Mouse (Mus musculus) midbrain, embryonic 14.5 days (tissue): Measurements from ENCODE around the gene Rpl13a. TPM values are rescaled to one million over a fixed set of nuclear protein-coding genes. Genes with fewer than 3 reads are reported as not detected.

Source experiments
- ATAC-seq: fragments of 200-750 bp; cut with Nextera tagmentation; 2 replicates; pipeline ENCODE4 v1.8.0; 2017; ENCODE audit warnings: moderate number of reproducible peaks, moderate library complexity; ENCODE audit not compliant: low FRiP score, low TSS enrichment
- DNase-seq: peaks from one replicate; pipeline ENCODE4 v3.0.0-alpha.2; 2015
- H3K27ac ChIP-seq: fragments of 300-500 bp; sonication (generic); replicated peaks from 2 replicates; pipeline ENCODE4 v1.5.1; 2014; ENCODE audit warnings: mild to moderate bottlenecking, low read depth, low read length, moderate library complexity
- H3K27me3 ChIP-seq: fragments of 300-500 bp; sonication (generic); 2 replicates; pipeline ENCODE4 v1.6.1; 2014; ENCODE audit warnings: low read length, control low read depth, mixed read lengths; ENCODE audit not compliant: control insufficient read depth, insufficient read depth
- H3K36me3 ChIP-seq: fragments of 300-500 bp; sonication (generic); 2 replicates; pipeline ENCODE4 v1.6.1; 2014; ENCODE audit warnings: low read length, control low read depth; ENCODE audit not compliant: control insufficient read depth, insufficient read depth
- H3K4me1 ChIP-seq: fragments of 300-500 bp; sonication (generic); 2 replicates; pipeline ENCODE4 v1.6.1; 2014; ENCODE audit warnings: mild to moderate bottlenecking, antibody characterized with exemption, low read length, control low read depth; ENCODE audit not compliant: control insufficient read depth, insufficient read depth
- H3K4me2 ChIP-seq: fragments of 300-500 bp; sonication (generic); 2 replicates; pipeline ENCODE4 v1.6.1; 2014; ENCODE audit warnings: mild to moderate bottlenecking, low read length, moderate library complexity
- H3K4me3 ChIP-seq: fragments of 300-500 bp; sonication (generic); replicated peaks from 2 replicates; pipeline ENCODE4 v1.5.1; 2014; ENCODE audit warnings: low read depth, low read length
- H3K9ac ChIP-seq: fragments of 300-500 bp; sonication (generic); replicated peaks from 2 replicates; pipeline ENCODE4 v1.6.1; 2014; ENCODE audit warnings: mild to moderate bottlenecking, low read length, moderate library complexity
- H3K9me3 ChIP-seq: fragments of 300-500 bp; sonication (generic); 2 replicates; pipeline ENCODE4 v1.6.1; 2016; ENCODE audit warnings: low read length, control low read depth, mixed read lengths; ENCODE audit not compliant: control insufficient read depth
- WGBS: fragments of 180-500 bp; shearing (Covaris S2); extraction: QIAGEN DNeasy Blood & Tissue Kit; methylation state at CpG from one replicate; pipeline ENCODE4 v1.1.7; 2014; 5-methylcytosine and 5-hydroxymethylcytosine counted together
- polyA plus RNA-seq: library from polyadenylated mRNA; unstranded; fragments of >200 nt; fragmentation: Nextera tagmentation; extraction: Ambion mirVana; gene quantifications from 2 replicates; pipeline ENCODE4 v1.2.1, GENCODE M21; 2014

The Rpl13a gene
- polyA plus RNA-seq, 1 experiment from 2014 or later, result 846 TPM

DNA sequence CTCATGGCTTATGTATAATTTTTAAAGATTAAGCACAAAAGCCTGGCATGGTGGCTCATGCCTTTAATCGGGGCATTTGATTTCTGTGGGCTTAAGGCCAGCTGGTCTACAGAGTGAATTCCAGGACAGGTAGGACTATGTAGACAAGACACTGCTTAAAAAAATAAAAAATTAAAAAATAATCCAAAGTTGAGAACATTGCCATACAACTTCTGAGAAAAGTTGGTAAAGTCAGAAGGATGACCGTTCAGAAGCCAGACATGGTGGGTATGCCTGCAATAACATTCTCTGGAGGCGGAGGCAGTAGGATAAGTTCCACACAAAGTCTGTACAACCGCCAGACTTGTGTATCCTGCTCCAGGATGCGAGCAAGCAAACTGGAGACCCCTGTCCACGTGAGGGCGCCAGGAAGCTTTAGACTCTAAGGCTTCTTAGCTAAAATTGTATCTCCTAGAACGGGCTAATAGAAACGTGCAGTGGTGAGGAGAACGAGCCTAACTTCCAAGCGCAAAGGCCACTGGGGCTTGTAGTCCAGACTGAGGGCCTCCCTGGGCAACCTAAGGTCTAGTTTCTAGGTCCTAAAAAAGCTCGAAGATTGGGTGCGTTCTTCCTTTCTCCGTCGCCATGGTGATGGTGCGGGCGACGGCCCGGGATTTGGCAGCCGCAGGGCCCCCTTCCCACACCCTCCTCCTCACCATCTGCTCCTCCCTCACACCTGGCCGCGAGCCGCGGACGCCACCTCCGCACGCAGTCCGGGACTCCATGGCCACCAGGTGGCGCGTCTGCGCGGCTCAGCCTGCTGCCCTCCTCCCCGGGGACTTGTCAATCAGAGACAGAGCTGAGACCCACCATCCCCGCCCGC is 33.3 kb upstream of the Rpl13a start:
- Histone ChIP-seq H3K27ac (no peak overlapping the region), H3K4me1 (peaks cover 12% of the 10 kb centered on the region), H3K9me3 (no peaks in the 10 kb centered on the region), H3K4me3 (peak overlapping the region; percentile 34), H3K36me3 (peaks cover 33% of the 10 kb centered on the region; the same call in 1 of the 2 replicates), H3K9ac (no peak overlapping the region), H3K4me2 (peak overlapping the region; percentile 66), H3K27me3 (peaks cover 40% of the 10 kb centered on the region)
- DNase-seq (peak; percentile 95), ATAC-seq (peak; percentile 85)
- 5% methylated on average over 35 of the region's 35 CpGs for WGBS

DNA sequence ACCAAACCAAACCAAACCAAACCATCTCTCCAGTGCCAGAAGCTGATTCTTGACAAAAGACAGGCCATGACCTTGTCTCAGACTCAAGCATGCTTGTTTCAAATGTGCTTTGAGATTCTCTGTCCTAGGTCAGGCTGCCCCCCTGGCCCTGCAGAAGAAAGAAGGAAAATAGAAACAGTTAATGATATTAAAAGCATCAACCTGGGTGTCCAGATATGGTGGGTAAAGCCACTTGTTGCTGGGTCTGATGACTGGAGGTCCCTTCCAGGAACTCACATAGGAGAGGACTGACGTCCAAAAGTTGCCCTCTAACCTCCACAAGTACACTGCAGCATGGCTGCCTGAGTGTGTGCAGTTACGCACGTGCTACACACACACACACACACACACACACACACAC is 32.3 kb upstream of the Rpl13a start:
- H3K27ac ChIP-seq, result no peak overlapping the region
- H3K27me3 ChIP-seq, result peaks cover 30% of the 10 kb centered on the region
- no peak for DNase-seq
- H3K4me2 ChIP-seq, result no peak overlapping the region
- peaks cover 33% of the 10 kb centered on the region; the same call in 1 of the 2 replicates for H3K36me3 ChIP-seq
- H3K4me1 ChIP-seq, result peaks cover 12% of the 10 kb centered on the region
- H3K4me3 ChIP-seq, result no peak overlapping the region
- H3K9ac ChIP-seq, result no peak overlapping the region
- WGBS, result 97% methylated on average over 3 of the region's 3 CpGs
- H3K9me3 ChIP-seq, result no peaks in the 10 kb centered on the region
- ATAC-seq, result no peak

DNA sequence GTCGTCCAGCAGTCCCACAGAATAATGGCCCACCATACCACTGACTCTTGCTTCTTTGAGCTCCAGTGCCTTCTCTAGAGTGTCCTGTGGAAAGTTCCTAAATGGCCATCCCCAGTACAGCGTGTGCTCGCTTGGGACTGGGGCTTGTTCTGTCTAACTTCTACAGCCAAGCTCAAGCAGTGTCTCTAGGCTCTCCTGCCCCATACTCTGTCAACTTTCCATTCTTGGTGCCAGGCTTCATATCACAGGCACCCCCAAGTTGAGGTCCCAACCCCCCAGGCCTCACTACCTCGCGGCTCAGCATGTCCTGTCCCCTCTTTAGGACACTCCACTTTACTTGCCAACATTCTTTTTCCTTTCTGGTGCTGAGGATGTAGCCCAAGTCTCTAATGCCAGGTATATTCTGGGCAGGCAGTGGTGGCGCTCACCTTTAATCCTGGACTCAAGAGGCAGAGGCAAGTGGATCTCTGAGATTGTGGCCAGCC is 31.8 kb upstream of the Rpl13a start:
- no peak for DNase-seq
- no peak overlapping the region for H3K27ac ChIP-seq
- peaks cover 33% of the 10 kb centered on the region; the same call in 1 of the 2 replicates for H3K36me3 ChIP-seq
- ATAC-seq, result no peak
- H3K27me3 ChIP-seq, result peaks cover 25% of the 10 kb centered on the region
- no peak overlapping the region for H3K4me2 ChIP-seq
- no peaks in the 10 kb centered on the region for H3K9me3 ChIP-seq
- no peak overlapping the region for H3K9ac ChIP-seq
- no peak overlapping the region for H3K4me3 ChIP-seq
- WGBS, result 92% methylated on average over 6 of the region's 6 CpGs
- peaks cover 15% of the 10 kb centered on the region for H3K4me1 ChIP-seq

DNA sequence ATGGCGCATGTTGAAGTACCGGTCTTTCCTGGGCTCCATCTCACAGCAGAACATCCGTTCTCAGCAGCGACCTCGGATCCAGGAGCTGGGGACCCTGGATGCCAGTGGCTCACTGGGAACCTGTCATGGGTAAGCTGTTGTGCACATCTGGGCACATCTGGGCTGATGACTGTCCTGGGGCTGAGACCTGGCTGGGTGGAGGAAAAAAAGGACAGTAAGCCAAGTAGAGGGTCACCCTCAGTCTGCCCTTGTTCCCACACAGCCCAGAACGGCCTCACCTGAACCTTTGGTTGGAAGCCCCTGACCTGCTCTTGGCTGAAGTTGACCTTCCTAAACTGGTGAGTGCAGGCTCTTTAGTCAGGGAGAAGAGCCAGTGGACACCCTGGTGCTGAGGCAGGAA is 30.4 kb upstream of the Rpl13a start:
- H3K4me2 ChIP-seq, result no peak overlapping the region
- H3K36me3 ChIP-seq, result peaks cover 33% of the 10 kb centered on the region; the same call in 1 of the 2 replicates
- H3K9ac ChIP-seq, result no peak overlapping the region
- peaks cover 11% of the 10 kb centered on the region for H3K27me3 ChIP-seq
- H3K4me1 ChIP-seq, result peaks cover 21% of the 10 kb centered on the region
- no peak for ATAC-seq
- no peak for DNase-seq
- H3K27ac ChIP-seq, result no peak overlapping the region
- WGBS, result 93% methylated on average over 6 of the region's 6 CpGs
- no peaks in the 10 kb centered on the region for H3K9me3 ChIP-seq
- no peak overlapping the region for H3K4me3 ChIP-seq

DNA sequence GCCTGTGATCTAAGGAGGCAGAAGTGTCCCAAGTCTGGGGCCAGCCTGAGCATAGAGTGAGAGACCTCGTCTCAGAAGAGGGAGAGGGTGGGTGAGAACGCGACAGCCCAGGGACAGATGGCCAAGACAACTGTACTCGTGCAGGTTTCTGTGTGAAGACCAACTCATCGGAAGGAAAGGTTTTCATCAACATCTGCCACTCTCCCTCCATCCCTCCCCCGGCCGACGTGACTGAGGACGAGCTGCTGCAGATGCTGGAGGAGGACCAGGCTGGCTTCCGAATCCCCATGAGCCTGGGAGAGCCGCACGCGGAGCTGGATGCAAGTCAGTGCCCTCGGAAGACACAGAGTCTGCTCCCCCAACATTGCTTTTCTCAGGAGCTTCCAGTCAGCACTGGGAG is 28.9 kb upstream of the Rpl13a start:
- H3K4me3 ChIP-seq, result no peak overlapping the region
- H3K9ac ChIP-seq, result no peak overlapping the region
- no peaks in the 10 kb centered on the region for H3K9me3 ChIP-seq
- H3K36me3 ChIP-seq, result peaks cover 33% of the 10 kb centered on the region; the same call in 1 of the 2 replicates
- no peaks in the 10 kb centered on the region for H3K27me3 ChIP-seq
- WGBS, result 86% methylated on average over 14 of the region's 14 CpGs
- no peak overlapping the region for H3K27ac ChIP-seq
- H3K4me2 ChIP-seq, result no peak overlapping the region
- peaks cover 18% of the 10 kb centered on the region for H3K4me1 ChIP-seq
- DNase-seq, result no peak
- no peak for ATAC-seq

DNA sequence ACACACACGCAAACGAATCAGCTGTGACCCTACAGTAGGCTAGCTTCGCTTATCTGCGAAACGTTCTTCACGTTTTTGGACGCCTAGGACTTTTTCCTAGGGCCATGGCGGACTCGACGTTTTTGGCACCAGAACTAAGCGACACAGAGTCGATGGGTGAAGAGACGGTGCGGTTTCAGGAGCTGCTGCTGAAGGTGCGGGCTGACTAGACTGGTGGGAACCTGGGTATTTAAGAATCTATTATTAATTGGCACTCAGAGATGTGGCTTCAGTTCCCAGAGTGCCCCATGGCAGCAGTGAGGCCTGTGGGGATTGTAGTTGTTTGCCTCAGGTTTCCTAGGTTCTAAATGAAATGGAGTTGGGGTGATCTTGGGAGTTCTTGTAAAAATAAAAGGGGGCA is 27.6 kb upstream of the Rpl13a start:
- no peak overlapping the region for H3K27ac ChIP-seq
- ATAC-seq, result no peak
- no peak overlapping the region for H3K9ac ChIP-seq
- H3K27me3 ChIP-seq, result no peaks in the 10 kb centered on the region
- DNase-seq, result no peak
- H3K4me3 ChIP-seq, result no peak overlapping the region
- WGBS, result 95% methylated on average over 15 of the region's 15 CpGs
- H3K4me2 ChIP-seq, result no peak overlapping the region
- peaks cover 33% of the 10 kb centered on the region; the same call in 1 of the 2 replicates for H3K36me3 ChIP-seq
- H3K9me3 ChIP-seq, result no peaks in the 10 kb centered on the region
- H3K4me1 ChIP-seq, result peaks cover 14% of the 10 kb centered on the region

DNA sequence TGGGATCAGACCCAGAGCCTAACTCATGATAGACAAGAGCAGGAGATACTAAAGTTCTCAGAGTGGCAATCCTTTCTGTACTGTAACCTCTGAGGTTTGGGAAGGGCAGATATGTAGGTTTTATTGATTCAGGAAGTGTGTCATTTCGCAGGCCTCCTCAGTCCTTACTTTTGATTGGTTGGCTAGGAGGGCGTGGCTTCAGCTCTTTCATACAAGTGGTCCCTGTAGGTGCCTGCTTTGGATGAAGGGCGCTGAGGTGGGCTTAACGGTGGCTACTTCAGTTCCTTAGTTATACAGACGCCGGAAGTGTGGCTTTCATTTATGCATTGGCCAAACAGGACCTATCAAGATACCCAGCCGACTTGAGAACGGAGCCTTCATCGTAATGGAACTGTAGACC is 27.0 kb upstream of the Rpl13a start:
- Histone ChIP-seq H3K27me3 (no peaks in the 10 kb centered on the region), H3K9ac (no peak overlapping the region), H3K4me2 (peak overlapping the region; percentile 91), H3K4me3 (no peak overlapping the region), H3K27ac (no peak overlapping the region), H3K9me3 (no peaks in the 10 kb centered on the region), H3K36me3 (peaks cover 32% of the 10 kb centered on the region; the same call in 1 of the 2 replicates), H3K4me1 (peaks cover 14% of the 10 kb centered on the region)
- DNase-seq, result no peak
- ATAC-seq, result no peak
- 86% methylated on average over 9 of the region's 9 CpGs for WGBS

DNA sequence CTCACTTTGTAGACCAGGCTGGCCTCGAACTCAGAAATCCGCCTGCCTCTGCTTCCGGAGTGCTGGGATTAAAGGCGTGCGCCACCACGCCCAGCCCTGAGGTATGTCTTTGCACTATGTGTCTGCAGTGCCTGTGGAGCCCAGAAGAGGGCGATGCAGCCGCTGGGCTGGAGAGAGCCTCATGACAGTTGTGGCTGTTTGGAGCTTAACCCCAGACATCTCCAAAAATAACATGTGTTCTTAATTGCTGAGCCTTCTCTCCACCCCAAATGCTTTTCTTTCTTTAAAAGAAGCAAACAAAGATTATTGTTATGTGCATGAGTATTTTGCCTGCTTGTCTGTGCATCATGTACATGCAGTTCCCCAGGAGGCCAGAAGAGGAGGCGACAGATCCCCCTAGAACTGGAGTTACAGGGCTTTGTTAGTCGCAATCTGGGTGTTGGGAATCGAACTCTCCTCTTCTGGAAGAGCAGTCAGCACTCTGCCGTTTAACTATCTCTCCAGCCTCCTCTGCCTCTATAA is 26.5 kb upstream of the Rpl13a start:
- Histone ChIP-seq H3K27me3 (no peaks in the 10 kb centered on the region), H3K4me3 (peak overlapping the region; percentile 63), H3K9me3 (no peaks in the 10 kb centered on the region), H3K4me2 (peak overlapping the region; percentile 91), H3K27ac (0 out of 2 replicates have a peak overlapping the region, but pooled peaks have one; percentile 95), H3K9ac (0 out of 2 replicates have a peak overlapping the region, but pooled peaks have one; percentile 81), H3K4me1 (peaks cover 14% of the 10 kb centered on the region), H3K36me3 (peaks cover 26% of the 10 kb centered on the region; the same call in 1 of the 2 replicates)
- DNase-seq, result peak; percentile 56
- WGBS, result 81% methylated on average over 12 of the region's 12 CpGs
- no peak for ATAC-seq
